Mouse (Mus musculus): ENCODE data around the gene Vmn1r160. TPM values are rescaled to one million over a fixed set of nuclear protein-coding genes. Genes with fewer than 3 reads are reported as not detected.
"Not testable (repeated sequence)": the region's sequence is repeated elsewhere in the genome, so short reads cannot be mapped to it uniquely, and the experiment has no call there.

Vmn1r160 gene
- not detected for total RNA-seq (2021)
- long read RNA-seq, experiment 1, result 0 reads
- long read RNA-seq, experiment 2, result 0 reads

DNA sequence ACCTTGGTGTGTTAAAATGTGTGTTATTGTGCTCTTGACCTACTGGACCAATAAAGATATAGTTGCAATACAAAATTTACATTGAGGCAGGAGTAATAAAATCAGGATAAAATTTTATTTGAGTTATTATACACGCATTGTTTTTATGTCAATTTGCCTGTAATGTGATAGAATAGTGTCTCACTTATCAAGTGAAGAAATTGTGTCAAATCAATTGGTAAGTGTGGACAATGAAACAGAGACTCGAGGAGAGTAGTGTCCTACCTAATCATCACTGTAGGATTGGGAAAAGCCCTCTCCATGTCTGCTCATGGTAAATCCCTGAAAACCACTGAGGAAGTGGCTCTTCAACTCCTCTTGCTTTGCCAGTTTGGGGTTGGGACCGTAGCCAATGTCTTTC lies at the start of gene Vmn1r160:
Gene Vmn1r160 (plus strand): TSS at position 301 of the 400 bp plus-strand sequence.
- intact Hi-C loops (cut with DNase I), result not testable (repeated sequence)

DNA sequence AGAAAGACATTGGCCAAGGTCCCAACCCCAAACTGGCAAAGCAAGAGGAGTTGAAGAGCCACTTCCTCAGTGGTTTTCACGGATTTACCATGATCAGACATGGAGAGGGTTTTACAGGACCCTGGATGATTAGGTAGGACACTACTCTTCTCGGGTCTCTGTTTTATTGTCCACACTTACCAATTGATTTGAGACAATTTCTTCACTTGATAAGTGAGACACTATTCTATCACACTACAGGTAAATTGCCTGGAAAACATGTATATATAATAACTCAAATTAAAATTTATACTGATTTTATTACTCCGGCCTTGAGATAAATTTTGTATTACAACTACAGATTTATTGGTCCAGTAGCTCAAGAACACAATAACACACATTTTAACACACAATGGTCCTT lies 27.5 kb upstream of the Vmn1r160 start, which contains the start of gene Vmn1r159:
Gene Vmn1r159 (minus strand): TSS at position 101 of the 400 bp plus-strand sequence.
- intact Hi-C loops (cut with DNase I); DNase-seq: not testable (repeated sequence)

More for the DNA sequence above, at the start of gene Vmn1r160:
- not testable (repeated sequence) for DNase-seq

Other genes with a start within 250 kb of the Vmn1r160 start
- gene Vmn1r155, start 213.2 kb upstream of the Vmn1r160 start, total RNA-seq (2021), result not detected
- not detected for gene Gm8693, start 178.9 kb upstream of the Vmn1r160 start, total RNA-seq (2021)
- gene Gm4567, start 151.5 kb upstream of the Vmn1r160 start, total RNA-seq (2021), result not detected
- gene Vmn1r157, start 109.5 kb upstream of the Vmn1r160 start, total RNA-seq (2021), result not detected
- not detected for gene Vmn1r158, start 80.4 kb upstream of the Vmn1r160 start, total RNA-seq (2021)
- not detected for gene Vmn1r159, start 27.6 kb upstream of the Vmn1r160 start, total RNA-seq (2021)
- gene Gm4214, start 113.4 kb downstream of the Vmn1r160 start, total RNA-seq (2021), result not detected
- gene Gm4216, start 148.7 kb downstream of the Vmn1r160 start, total RNA-seq (2021), result not detected
- not detected for gene Vmn1r163, start 184.3 kb downstream of the Vmn1r160 start, total RNA-seq (2021)
- gene Gm8720, start 196.2 kb downstream of the Vmn1r160 start, total RNA-seq (2021), result not detected